Mouse (Mus musculus) CH12.LX (cell line): ENCODE measurements around the gene Ccer2. TPM values are rescaled to one million over a fixed set of nuclear protein-coding genes. Genes with fewer than 3 reads are reported as not detected.

Experiments
- BHLHE40 ChIP-seq: IDR thresholded peaks from 2 replicates; pipeline ENCODE4 v1.6.1; 2011; ENCODE audit warnings: mild to moderate bottlenecking, low read depth, low read length, improper control_type of control experiment
- CTCF ChIP-seq, 2 experiments: IDR thresholded peaks in 1 of 2; conservative IDR thresholded peaks in 1 of 2; 2 replicates each; pipeline ENCODE4 v1.5.1; 2011 to 2012; ENCODE audit warnings: low read depth in 2 of 2, low read length in 2 of 2, improper control_type of control experiment in 1 of 2, inconsistent platforms in 1 of 2, mild to moderate bottlenecking in 1 of 2, moderate library complexity in 1 of 2
- ETS1 ChIP-seq: conservative IDR thresholded peaks from 2 replicates; pipeline ENCODE4 v1.6.1; 2012; ENCODE audit warnings: low read depth, mild to moderate bottlenecking, inconsistent platforms, low read length, improper control_type of control experiment, moderate library complexity
- GABPA ChIP-seq: IDR thresholded peaks from 2 replicates; pipeline ENCODE4 v1.6.1; 2012; ENCODE audit warnings: low read depth, low read length, improper control_type of control experiment, inconsistent platforms; ENCODE audit not compliant: insufficient replicate concordance
- IRF4 ChIP-seq: IDR thresholded peaks from 2 replicates; pipeline ENCODE4 v1.6.1; 2014; ENCODE audit warnings: low read depth, mild to moderate bottlenecking, inconsistent platforms, low read length, improper control_type of control experiment
- JUN ChIP-seq: IDR thresholded peaks from 2 replicates; pipeline ENCODE4 v1.6.1; 2011; ENCODE audit warnings: low read depth, mild to moderate bottlenecking, low read length, improper control_type of control experiment, moderate library complexity; ENCODE audit not compliant: insufficient read depth
- KAT2A ChIP-seq: IDR thresholded peaks from 2 replicates; pipeline ENCODE4 v1.6.1; 2012; ENCODE audit warnings: low read length, improper control_type of control experiment, inconsistent platforms; ENCODE audit not compliant: insufficient replicate concordance
- MYC ChIP-seq: IDR thresholded peaks from 2 replicates; pipeline ENCODE4 v1.6.1; 2011; ENCODE audit warnings: low read depth, mild to moderate bottlenecking, improper control_type of control experiment, low read length
- NELFE ChIP-seq: IDR thresholded peaks from 2 replicates; pipeline ENCODE4 v1.6.1; 2011; ENCODE audit warnings: low read depth, low read length, improper control_type of control experiment
- POLR2A ChIP-seq: IDR thresholded peaks from 2 replicates; pipeline ENCODE4 v1.6.1; 2011; ENCODE audit warnings: low read depth, mild to moderate bottlenecking, improper control_type of control experiment, low read length
- RAD21 ChIP-seq: IDR thresholded peaks from 2 replicates; pipeline ENCODE4 v1.6.1; 2011; ENCODE audit warnings: low read depth, mild to moderate bottlenecking, low read length, improper control_type of control experiment, moderate library complexity
- RCOR1 ChIP-seq: conservative IDR thresholded peaks from 2 replicates; pipeline ENCODE4 v1.6.1; 2012; ENCODE audit warnings: low read depth, mild to moderate bottlenecking, inconsistent platforms, low read length, improper control_type of control experiment
- SIN3A ChIP-seq: IDR thresholded peaks from 2 replicates; pipeline ENCODE4 v1.6.1; 2012; ENCODE audit warnings: low read length, improper control_type of control experiment, inconsistent platforms
- SMC3 ChIP-seq: IDR thresholded peaks from 2 replicates; pipeline ENCODE4 v1.6.1; 2011; ENCODE audit warnings: low read depth, low read length, improper control_type of control experiment
- TBP ChIP-seq: conservative IDR thresholded peaks from 2 replicates; pipeline ENCODE4 v1.6.1; 2011; ENCODE audit warnings: low read depth, low read length, improper control_type of control experiment
- TCF12 ChIP-seq: IDR thresholded peaks from 2 replicates; pipeline ENCODE4 v1.6.1; 2014; ENCODE audit warnings: low read depth, mild to moderate bottlenecking, inconsistent platforms, low read length, improper control_type of control experiment
- UBTF ChIP-seq: IDR thresholded peaks from 2 replicates; pipeline ENCODE4 v1.6.1; 2012; ENCODE audit warnings: low read depth, mild to moderate bottlenecking, inconsistent platforms, low read length, improper control_type of control experiment, moderate library complexity
- USF1 ChIP-seq: IDR thresholded peaks from 2 replicates; pipeline ENCODE4 v1.6.1; 2014; ENCODE audit warnings: low read depth, mild to moderate bottlenecking, inconsistent platforms, low read length, improper control_type of control experiment
- USF2 ChIP-seq: conservative IDR thresholded peaks from 2 replicates; pipeline ENCODE4 v1.6.1; 2011; ENCODE audit warnings: low read depth, low read length, improper control_type of control experiment
- ZC3H11A ChIP-seq: IDR thresholded peaks from 2 replicates; pipeline ENCODE4 v1.6.1; 2012; ENCODE audit warnings: low read depth, mild to moderate bottlenecking, inconsistent platforms, low read length, improper control_type of control experiment
- ZKSCAN1 ChIP-seq: IDR thresholded peaks from 2 replicates; pipeline ENCODE4 v1.6.1; 2012; ENCODE audit warnings: low read depth, inconsistent platforms, low read length, improper control_type of control experiment, borderline replicate concordance
- ZMIZ1 ChIP-seq: IDR thresholded peaks from 2 replicates; pipeline ENCODE4 v1.6.1; 2012; ENCODE audit warnings: low read depth, mild to moderate bottlenecking, inconsistent platforms, low read length, improper control_type of control experiment
- ZNF384 ChIP-seq: IDR thresholded peaks from 2 replicates; pipeline ENCODE4 v1.6.1; 2012; ENCODE audit warnings: low read depth, low read length, improper control_type of control experiment, inconsistent platforms
- polyA plus RNA-seq: library from polyadenylated mRNA; unstranded; fragments of >175 nt; gene quantifications from 2 replicates; pipeline ENCODE4 v1.2.1, GENCODE M21; 2012; ENCODE audit warnings: low read depth; ENCODE audit not compliant: insufficient read length
- total RNA-seq, 2 experiments: library from RNA; depleted of rRNA; stranded (reverse); fragments of 300-350 nt in 1 of 2; fragments of >200 nt in 1 of 2; gene quantifications; 2 replicates each; pipeline ENCODE4 v1.2.3; 2012 to 2014

The Ccer2 gene
- total and polyA plus RNA-seq, 3 experiments: 0.17 TPM; not detected in 2

- TF ChIP-seq SMC3 (no peak), GABPA (no peak), IRF4 (peak; percentile 73), ZKSCAN1 (no peak), RCOR1 (no peak), UBTF (peak; percentile 15; the same call in 1 of the 2 replicates), SIN3A (peak; percentile 54), TBP (peak; percentile 79; the same call in 1 of the 2 replicates), ZC3H11A (no peak), KAT2A (no peak), USF2 (no peak), TCF12 (peak; percentile 80; the same call in 1 of the 2 replicates), CTCF (conservative IDR thresholded peaks at IDR 0.05 in 1 of 2, IDR thresholded peaks at IDR 0.05 in 1 of 2; ENCODE audit: low read depth in 2 of 2, low read length in 2 of 2) (no peak), USF1 (no peak), MYC (0 out of 2 replicates have a peak, but pooled peaks have one; percentile 53), POLR2A (peak; percentile 68), ZNF384 (no peak), BHLHE40 (peak; percentile 85), JUN (no peak), NELFE (peak; percentile 61; the same call in 1 of the 2 replicates), ETS1 (peak; percentile 85), RAD21 (no peak), ZMIZ1 (peak; percentile 47; the same call in 1 of the 2 replicates)
Measured at GRCm38 (mm10) chr7:28808221-28808941, 52.4 kb downstream of the Ccer2 start, which contains the start of gene Hnrnpl (continued).

Other genes starting within 250 kb of the Ccer2 start
Only the 20 nearest of the 22 such genes appear.
- not detected in 2 replicates for gene Sycn, start 215.3 kb upstream of the Ccer2 start, total RNA-seq (2012; rRNA removed)
- not detected in 2 replicates for gene Sycn, start 215.3 kb upstream of the Ccer2 start, total RNA-seq (2014; rRNA removed)
- gene Sycn, start 215.3 kb upstream of the Ccer2 start, polyA plus RNA-seq: not detected in 2 replicates
- gene Nccrp1, start 208.9 kb upstream of the Ccer2 start, total RNA-seq (2012; rRNA removed): not detected in 2 replicates
- gene Nccrp1, start 208.9 kb upstream of the Ccer2 start, total RNA-seq (2014; rRNA removed): not detected in 2 replicates
- gene Nccrp1, start 208.9 kb upstream of the Ccer2 start, polyA plus RNA-seq: not detected in 2 replicates
- gene Samd4b, start 158.0 kb upstream of the Ccer2 start, total RNA-seq (2012; rRNA removed): 7.7 and 10.0 TPM in 2 replicates
- 2.7 and 3.7 TPM in 2 replicates for gene Samd4b, start 158.0 kb upstream of the Ccer2 start, total RNA-seq (2014; rRNA removed)
- gene Samd4b, start 158.0 kb upstream of the Ccer2 start, polyA plus RNA-seq: 18.0 and 24.6 TPM in 2 replicates
- gene Pak4, start 158.0 kb upstream of the Ccer2 start, total RNA-seq (2012; rRNA removed): 8.3 and 10.7 TPM in 2 replicates
- gene Pak4, start 158.0 kb upstream of the Ccer2 start, total RNA-seq (2014; rRNA removed): 6.7 and 7.5 TPM in 2 replicates
- gene Pak4, start 158.0 kb upstream of the Ccer2 start, polyA plus RNA-seq: 10.5 and 11.2 TPM in 2 replicates
- not detected in 2 replicates for gene Acp7, start 124.8 kb upstream of the Ccer2 start, total RNA-seq (2012; rRNA removed)
- not detected in 2 replicates for gene Acp7, start 124.8 kb upstream of the Ccer2 start, total RNA-seq (2014; rRNA removed)
- not detected in 2 replicates for gene Acp7, start 124.8 kb upstream of the Ccer2 start, polyA plus RNA-seq
- not detected in 2 replicates for gene Fbxo27, start 63.3 kb upstream of the Ccer2 start, total RNA-seq (2012; rRNA removed)
- not detected in 2 replicates for gene Fbxo27, start 63.3 kb upstream of the Ccer2 start, total RNA-seq (2014; rRNA removed)
- not detected in 2 replicates for gene Fbxo27, start 63.3 kb upstream of the Ccer2 start, polyA plus RNA-seq
- gene Fbxo17, start 39.4 kb upstream of the Ccer2 start, total RNA-seq (2012; rRNA removed): 0.13 and 0.25 TPM in 2 replicates
- gene Fbxo17, start 39.4 kb upstream of the Ccer2 start, total RNA-seq (2014; rRNA removed): not detected in 2 replicates
- gene Fbxo17, start 39.4 kb upstream of the Ccer2 start, polyA plus RNA-seq: 0.26 and 0.37 TPM in 2 replicates
- gene Mrps12, start 14.4 kb upstream of the Ccer2 start, total RNA-seq (2012; rRNA removed): 112 and 137 TPM in 2 replicates
- gene Mrps12, start 14.4 kb upstream of the Ccer2 start, total RNA-seq (2014; rRNA removed): 85.9 and 91.6 TPM in 2 replicates
- gene Mrps12, start 14.4 kb upstream of the Ccer2 start, polyA plus RNA-seq: 66.0 and 69.9 TPM in 2 replicates
- gene Sars2, start 14.2 kb upstream of the Ccer2 start, total RNA-seq (2012; rRNA removed): 16.7 and 17.1 TPM in 2 replicates
- gene Sars2, start 14.2 kb upstream of the Ccer2 start, total RNA-seq (2014; rRNA removed): 10.5 and 11.7 TPM in 2 replicates
- gene Sars2, start 14.2 kb upstream of the Ccer2 start, polyA plus RNA-seq: 24.7 and 24.9 TPM in 2 replicates
- gene Sirt2, start 10.6 kb downstream of the Ccer2 start, total RNA-seq (2012; rRNA removed): 66.2 and 68.3 TPM in 2 replicates
- 36.0 and 40.9 TPM in 2 replicates for gene Sirt2, start 10.6 kb downstream of the Ccer2 start, total RNA-seq (2014; rRNA removed)
- 124 and 128 TPM in 2 replicates for gene Sirt2, start 10.6 kb downstream of the Ccer2 start, polyA plus RNA-seq
- 59.3 and 62.8 TPM in 2 replicates for gene Nfkbib, start 11.3 kb downstream of the Ccer2 start, total RNA-seq (2012; rRNA removed)
- 24.6 and 30.5 TPM in 2 replicates for gene Nfkbib, start 11.3 kb downstream of the Ccer2 start, total RNA-seq (2014; rRNA removed)
- gene Nfkbib, start 11.3 kb downstream of the Ccer2 start, polyA plus RNA-seq: 97.5 and 101 TPM in 2 replicates
- 60.9 and 65.5 TPM in 2 replicates for gene Rinl, start 32.8 kb downstream of the Ccer2 start, total RNA-seq (2012; rRNA removed)
- gene Rinl, start 32.8 kb downstream of the Ccer2 start, total RNA-seq (2014; rRNA removed): 41.5 and 46.1 TPM in 2 replicates
- 60.6 and 61.8 TPM in 2 replicates for gene Rinl, start 32.8 kb downstream of the Ccer2 start, polyA plus RNA-seq
- gene Hnrnpl, start 52.4 kb downstream of the Ccer2 start, total RNA-seq (2012; rRNA removed): 296 and 342 TPM in 2 replicates
- gene Hnrnpl, start 52.4 kb downstream of the Ccer2 start, total RNA-seq (2014; rRNA removed): 365 and 371 TPM in 2 replicates
- 640 and 645 TPM in 2 replicates for gene Hnrnpl, start 52.4 kb downstream of the Ccer2 start, polyA plus RNA-seq
- gene Ech1, start 69.0 kb downstream of the Ccer2 start, total RNA-seq (2012; rRNA removed): 103 and 124 TPM in 2 replicates
- gene Ech1, start 69.0 kb downstream of the Ccer2 start, total RNA-seq (2014; rRNA removed): 119 and 121 TPM in 2 replicates
- 65.1 and 67.6 TPM in 2 replicates for gene Ech1, start 69.0 kb downstream of the Ccer2 start, polyA plus RNA-seq
- 3.9 and 7.0 TPM in 2 replicates for gene Lgals4, start 77.7 kb downstream of the Ccer2 start, total RNA-seq (2012; rRNA removed)
- gene Lgals4, start 77.7 kb downstream of the Ccer2 start, total RNA-seq (2014; rRNA removed): 2.6 and 3.6 TPM in 2 replicates
- gene Lgals4, start 77.7 kb downstream of the Ccer2 start, polyA plus RNA-seq: 6.5 and 7.2 TPM in 2 replicates
- not detected in 2 replicates for gene Lgals7, start 107.7 kb downstream of the Ccer2 start, total RNA-seq (2012; rRNA removed)
- gene Lgals7, start 107.7 kb downstream of the Ccer2 start, total RNA-seq (2014; rRNA removed): not detected in 2 replicates
- gene Lgals7, start 107.7 kb downstream of the Ccer2 start, polyA plus RNA-seq: not detected in 2 replicates
- 0.17 TPM in 2 replicates for gene Capn12, start 125.2 kb downstream of the Ccer2 start, total RNA-seq (2012; rRNA removed)
- gene Capn12, start 125.2 kb downstream of the Ccer2 start, total RNA-seq (2014; rRNA removed): not detected in 2 replicates
- not detected in 2 replicates for gene Capn12, start 125.2 kb downstream of the Ccer2 start, polyA plus RNA-seq
- gene Actn4, start 206.2 kb downstream of the Ccer2 start, total RNA-seq (2012; rRNA removed): 62.9 and 63.4 TPM in 2 replicates
- 45.9 and 56.9 TPM in 2 replicates for gene Actn4, start 206.2 kb downstream of the Ccer2 start, total RNA-seq (2014; rRNA removed)
- gene Actn4, start 206.2 kb downstream of the Ccer2 start, polyA plus RNA-seq: 127 and 145 TPM in 2 replicates
- gene Eif3k, start 225.7 kb downstream of the Ccer2 start, total RNA-seq (2012; rRNA removed): 513 and 551 TPM in 2 replicates
- 595 and 658 TPM in 2 replicates for gene Eif3k, start 225.7 kb downstream of the Ccer2 start, total RNA-seq (2014; rRNA removed)
- gene Eif3k, start 225.7 kb downstream of the Ccer2 start, polyA plus RNA-seq: 580 and 584 TPM in 2 replicates
- 183 and 195 TPM in 2 replicates for gene Map4k1, start 225.9 kb downstream of the Ccer2 start, total RNA-seq (2012; rRNA removed)
- gene Map4k1, start 225.9 kb downstream of the Ccer2 start, total RNA-seq (2014; rRNA removed): 112 and 114 TPM in 2 replicates
- 395 and 401 TPM in 2 replicates for gene Map4k1, start 225.9 kb downstream of the Ccer2 start, polyA plus RNA-seq